In genomic region chr4:154913845-154914244, GRCm38 (mm10) we compare ENCODE assay signal across 23 mouse cellular contexts. TPM values are rescaled to one million over a fixed set of nuclear protein-coding genes. Genes with fewer than 3 reads are reported as not detected.
DNase-seq lines count a peak whose midpoint lies in the region; ATAC-seq and TF ChIP-seq lines count a peak whose summit lies in the region.
"Had no signal": no experiment of that assay in that cellular context is flagged by ENCODE, and none has a peak within 500 bp of the region (broad histone marks: within the 10 kb centered on the region; RNA-seq: fewer than 3 reads in every experiment).

No protein-coding gene starts in this region.

- H3K4me3 ChIP-seq in heart, embryonic 12.5 days: no peak overlapping the region
- peak overlapping the region; percentile 17; the same call in 1 of the 2 replicates for H3K4me3 ChIP-seq in testis, adult 2 months (ENCODE audit: control insufficient read depth, low read depth, low read length)
- H3K4me3 ChIP-seq in liver, embryonic 14.5 days (ENCODE audit: insufficient read depth in 1 of 2, low read depth in 2 of 2, low read length in 2 of 2): no peak overlapping the region
- no peak overlapping the region for H3K4me3 ChIP-seq in small intestine, adult 2 months (ENCODE audit: low read depth, low read length)
- H3K4me3 ChIP-seq: forebrain, embryonic 12.5 days; hindbrain, embryonic 12.5 days had no signal

- no peaks in the 10 kb centered on the region for H3K36me3 ChIP-seq in heart, embryonic 12.5 days
- no peaks in the 10 kb centered on the region for H3K36me3 ChIP-seq in testis, adult 2 months (ENCODE audit: control insufficient read depth, insufficient read depth, low read length)
- peaks cover 39% of the 10 kb centered on the region for H3K36me3 ChIP-seq in liver, embryonic 14.5 days (replicated peaks; ENCODE audit: control insufficient read depth, insufficient read depth, low read depth)
- H3K36me3 ChIP-seq in small intestine, adult 2 months (ENCODE audit: control insufficient read depth, insufficient read depth, low read length): peaks cover 17% of the 10 kb centered on the region
- H3K36me3 ChIP-seq: forebrain, embryonic 12.5 days; hindbrain, embryonic 12.5 days had no signal

- 90% methylated on average over 3 of the region's 3 CpGs for WGBS in heart, embryonic 12.5 days
- 75% methylated on average over 3 of the region's 3 CpGs for WGBS in liver, embryonic 14.5 days (ENCODE audit: insufficient replicate concordance)
- 62% methylated on average over 3 of the region's 3 CpGs for WGBS in small intestine, adult 2 months

- TF ChIP-seq EP300 in liver, embryonic 14.5 days (IDR thresholded peaks at IDR 0.05; ENCODE audit: low read depth): no peak

- no peak overlapping the region for H3K27ac ChIP-seq in heart, embryonic 12.5 days (ENCODE audit: poor library complexity, severe bottlenecking)
- no peak overlapping the region for H3K27ac ChIP-seq in testis, adult 2 months (ENCODE audit: control insufficient read depth, insufficient read depth, low read depth, low read length)
- peak overlapping the region; percentile 97 for H3K27ac ChIP-seq in liver, embryonic 14.5 days
- peak overlapping the region; percentile 82 for H3K27ac ChIP-seq in small intestine, adult 2 months (ENCODE audit: insufficient read depth, low read depth, low read length)
- H3K27ac ChIP-seq: forebrain, embryonic 12.5 days; hindbrain, embryonic 12.5 days had no signal

- TF ChIP-seq CTCF in testis, adult 2 months (IDR thresholded peaks at IDR 0.05; ENCODE audit: control insufficient read depth, insufficient read depth, insufficient replicate concordance, low read depth, low read length): no peak
- no peak for TF ChIP-seq CTCF in liver, embryonic 14.5 days (IDR thresholded peaks at IDR 0.05; ENCODE audit: low read depth)
- TF ChIP-seq CTCF in small intestine, adult 2 months (IDR thresholded peaks at IDR 0.05; ENCODE audit: extremely low read depth, insufficient read length, insufficient replicate concordance, low read depth, low read length): no peak

- no peaks in the 10 kb centered on the region for H3K9me3 ChIP-seq in heart, embryonic 12.5 days (replicated peaks)
- no peaks in the 10 kb centered on the region for H3K9me3 ChIP-seq in liver, embryonic 14.5 days (ENCODE audit: control insufficient read depth, low read length)
- H3K9me3 ChIP-seq: forebrain, embryonic 12.5 days; hindbrain, embryonic 12.5 days had no signal

- peak; percentile 74 for DNase-seq in heart, adult 11 months
- no peak for DNase-seq in testis, postnatal 14 days (ENCODE audit: low spot score)
- DNase-seq in liver, embryonic 14.5 days (ENCODE audit: low read depth in 3 of 3, low spot score in 3 of 3): no peak
- DNase-seq in cerebellum, adult 9-10 months: no peak
- DNase-seq: adrenal gland, adult 8-10 months; cerebellum, adult 11 months; cerebellum, adult 9-11 months; cerebellum, postnatal 36 days; forebrain, postnatal 0 days; gastrocnemius, postnatal 14 days; heart, postnatal 10 days; heart, postnatal 4 days had no signal

- no peak overlapping the region for H3K4me2 ChIP-seq in heart, embryonic 12.5 days
- H3K4me2 ChIP-seq in liver, embryonic 14.5 days (ENCODE audit: low read depth): no peak overlapping the region
- H3K4me2 ChIP-seq: forebrain, embryonic 12.5 days; hindbrain, embryonic 12.5 days had no signal

- ATAC-seq in heart, embryonic 12.5 days (ENCODE audit: insufficient number of reproducible peaks, low FRiP score): no peak
- no peak for ATAC-seq in liver, embryonic 14.5 days (ENCODE audit: insufficient read depth)
- no peak for ATAC-seq in megakaryocyte-erythroid progenitor cell, adult 5-6 weeks (replicated peaks; ENCODE audit: low FRiP score, low TSS enrichment, poor library complexity, severe bottlenecking)
- ATAC-seq: forebrain, postnatal 0 days; hindbrain, embryonic 16.5 days; inflammation-experienced regulatory T-cells, adult 6 months had no signal

- peaks cover 12% of the 10 kb centered on the region for H3K4me1 ChIP-seq in heart, embryonic 12.5 days (replicated peaks)
- no peaks in the 10 kb centered on the region; the same call in 1 of the 2 replicates for H3K4me1 ChIP-seq in testis, adult 2 months (ENCODE audit: control insufficient read depth, insufficient read depth, low read length)
- peaks cover 69 to 82% of the 10 kb centered on the region in 2 experiments for H3K4me1 ChIP-seq in liver, embryonic 14.5 days (replicated peaks; ENCODE audit: control insufficient read depth in 2 of 2, insufficient read depth in 2 of 2, low read length in 1 of 2)
- peaks cover 56% of the 10 kb centered on the region for H3K4me1 ChIP-seq in small intestine, adult 2 months (ENCODE audit: control insufficient read depth, insufficient read depth, insufficient read length, low read length)

- H3K27me3 ChIP-seq in heart, embryonic 12.5 days (replicated peaks): no peaks in the 10 kb centered on the region
- H3K27me3 ChIP-seq in testis, adult 2 months (ENCODE audit: control insufficient read depth, insufficient read depth, low read length): no peaks in the 10 kb centered on the region
- no peaks in the 10 kb centered on the region for H3K27me3 ChIP-seq in liver, embryonic 14.5 days (ENCODE audit: control insufficient read depth, insufficient read depth, low read length)
- no peaks in the 10 kb centered on the region for H3K27me3 ChIP-seq in small intestine, adult 2 months (ENCODE audit: control insufficient read depth, insufficient read depth, low read length)
- H3K27me3 ChIP-seq: forebrain, embryonic 12.5 days; hindbrain, embryonic 12.5 days had no signal

- H3K9ac ChIP-seq in heart, embryonic 12.5 days: no peak overlapping the region
- H3K9ac ChIP-seq in liver, embryonic 14.5 days (replicated peaks): peak overlapping the region; percentile 25; the same call in 1 of the 2 replicates
- H3K9ac ChIP-seq: forebrain, embryonic 12.5 days; forebrain, postnatal 0 days; hindbrain, embryonic 12.5 days had no signal

- TF ChIP-seq POLR2A in testis, adult 2 months (IDR thresholded peaks at IDR 0.05; ENCODE audit: control insufficient read depth, low read depth, low read length): no peak
- no peak for TF ChIP-seq POLR2A in small intestine, adult 2 months (IDR thresholded peaks at IDR 0.05; ENCODE audit: low read depth, low read length)

RNA-seq across cellular contexts. Expression of gene Tnfrsf14, which starts 14.5 kb away (rescaled TPM):
- 1.8 and 2.9 TPM in 2 replicates for polyA plus RNA-seq in heart, embryonic 12.5 days (2016; fragmentation: Nextera tagmentation; extraction: Ambion mirVana)
- polyA plus RNA-seq in testis, adult 2 months (2012; rRNA removed): 0.70 and 1.0 TPM in 2 replicates
- polyA plus RNA-seq in liver, embryonic 14.5 days (2012; rRNA removed): 122 and 308 TPM in 2 replicates
- 37.0 and 38.7 TPM in 2 replicates for polyA plus RNA-seq in liver, embryonic 14.5 days (2014; fragmentation: Nextera tagmentation; extraction: Ambion mirVana)
- polyA plus RNA-seq in small intestine, adult 2 months (2012; rRNA removed): 66.3 and 177 TPM in 2 replicates
- 133 and 270 TPM in 2 replicates for total RNA-seq in megakaryocyte-erythroid progenitor cell, adult 5-6 weeks (2014; fragmentation: Nextera tagmentation)
- 78.8 and 149 TPM in 2 replicates for total RNA-seq in megakaryocyte-erythroid progenitor cell, adult 5-6 weeks (2017)
- total RNA-seq: forebrain, postnatal 0 days had no signal
- polyA plus RNA-seq: forebrain, postnatal 0 days had no signal

RNA-seq across cellular contexts. Expression of gene Fam213b, which starts 14.9 kb away (rescaled TPM):
- 35.8 and 38.5 TPM in 2 replicates for polyA plus RNA-seq in heart, embryonic 12.5 days (2016; fragmentation: Nextera tagmentation; extraction: Ambion mirVana)
- 1.6 and 1.7 TPM in 2 replicates for polyA plus RNA-seq in testis, adult 2 months (2012; rRNA removed)
- 4.0 and 5.8 TPM in 2 replicates for polyA plus RNA-seq in liver, embryonic 14.5 days (2012; rRNA removed)
- polyA plus RNA-seq in liver, embryonic 14.5 days (2014; fragmentation: Nextera tagmentation; extraction: Ambion mirVana): 9.3 and 9.8 TPM in 2 replicates
- 78.7 and 197 TPM in 2 replicates for polyA plus RNA-seq in small intestine, adult 2 months (2012; rRNA removed)
- total RNA-seq in megakaryocyte-erythroid progenitor cell, adult 5-6 weeks (2014; fragmentation: Nextera tagmentation): 1.6 TPM in 1 of 2 replicates, not detected in the other
- 0.94 and 1.1 TPM in 2 replicates for total RNA-seq in megakaryocyte-erythroid progenitor cell, adult 5-6 weeks (2017)
- total RNA-seq: G1E had no signal
- polyA plus RNA-seq: G1E had no signal

RNA-seq across cellular contexts. Expression of gene Mmel1, which starts 44.5 kb away (rescaled TPM):
- 0.20 and 0.44 TPM in 2 replicates for polyA plus RNA-seq in heart, embryonic 12.5 days (2016; fragmentation: Nextera tagmentation; extraction: Ambion mirVana)
- polyA plus RNA-seq in testis, adult 2 months (2012; rRNA removed): 111 and 124 TPM in 2 replicates
- 2.1 and 2.4 TPM in 2 replicates for polyA plus RNA-seq in liver, embryonic 14.5 days (2012; rRNA removed)
- polyA plus RNA-seq in liver, embryonic 14.5 days (2014; fragmentation: Nextera tagmentation; extraction: Ambion mirVana): 2.7 and 2.9 TPM in 2 replicates
- 0.06 and 0.10 TPM in 2 replicates for polyA plus RNA-seq in small intestine, adult 2 months (2012; rRNA removed)
- total RNA-seq in megakaryocyte-erythroid progenitor cell, adult 5-6 weeks (2014; fragmentation: Nextera tagmentation): 5.5 TPM in 1 of 2 replicates, not detected in the other
- total RNA-seq in megakaryocyte-erythroid progenitor cell, adult 5-6 weeks (2017): 0.46 and 0.94 TPM in 2 replicates
- total RNA-seq: gastrocnemius, adult 18-20 months; granulocyte monocyte progenitor cell, adult 5-6 weeks had no signal
- polyA plus RNA-seq: inflammation-experienced regulatory T-cells, adult 6 months had no signal

RNA-seq across cellular contexts. Expression of gene Hes5, which starts 46.9 kb away (rescaled TPM):
- polyA plus RNA-seq in heart, embryonic 12.5 days (2016; fragmentation: Nextera tagmentation; extraction: Ambion mirVana): 0.70 TPM in 1 of 2 replicates, not detected in the other
- 0.57 and 0.65 TPM in 2 replicates for polyA plus RNA-seq in testis, adult 2 months (2012; rRNA removed)
- 0.04 and 0.16 TPM in 2 replicates for polyA plus RNA-seq in liver, embryonic 14.5 days (2012; rRNA removed)
- polyA plus RNA-seq in liver, embryonic 14.5 days (2014; fragmentation: Nextera tagmentation; extraction: Ambion mirVana): not detected in 2 replicates
- 0.17 and 0.47 TPM in 2 replicates for polyA plus RNA-seq in small intestine, adult 2 months (2012; rRNA removed)
- total RNA-seq in megakaryocyte-erythroid progenitor cell, adult 5-6 weeks (2014; fragmentation: Nextera tagmentation): not detected in 2 replicates
- total RNA-seq in megakaryocyte-erythroid progenitor cell, adult 5-6 weeks (2017): not detected in 2 replicates
- total RNA-seq: adrenal gland, adult 8-10 months; G1E; gastrocnemius, adult 18-20 months; granulocyte monocyte progenitor cell, adult 5-6 weeks; heart, postnatal 10 days; heart, postnatal 4 days had no signal
- polyA plus RNA-seq: G1E had no signal

RNA-seq across cellular contexts. Expression of gene Pank4, which starts 50.1 kb away (rescaled TPM):
- polyA plus RNA-seq in heart, embryonic 12.5 days (2016; fragmentation: Nextera tagmentation; extraction: Ambion mirVana): 45.7 and 46.2 TPM in 2 replicates
- polyA plus RNA-seq in testis, adult 2 months (2012; rRNA removed): 16.7 TPM in 2 replicates
- polyA plus RNA-seq in liver, embryonic 14.5 days (2012; rRNA removed): 27.9 and 32.5 TPM in 2 replicates
- polyA plus RNA-seq in liver, embryonic 14.5 days (2014; fragmentation: Nextera tagmentation; extraction: Ambion mirVana): 19.5 and 21.6 TPM in 2 replicates
- 28.1 and 36.1 TPM in 2 replicates for polyA plus RNA-seq in small intestine, adult 2 months (2012; rRNA removed)
- total RNA-seq in megakaryocyte-erythroid progenitor cell, adult 5-6 weeks (2014; fragmentation: Nextera tagmentation): 71.5 and 97.3 TPM in 2 replicates
- total RNA-seq in megakaryocyte-erythroid progenitor cell, adult 5-6 weeks (2017): 34.6 and 35.9 TPM in 2 replicates

Comparison
In these comparisons a context has a peak if more than half of its experiments do, and no peak if none do; other contexts are left out.
1. H3K27ac ChIP-seq: peak in liver, embryonic 14.5 days (single experiment) and small intestine, adult 2 months (single experiment); none in heart, embryonic 12.5 days (single experiment) and testis, adult 2 months (single experiment).
2. RNA of gene Mmel1, which starts 44.5 kb away (polyA plus RNA-seq): 111 to 124 TPM in testis, adult 2 months; 2.1 to 2.9 TPM in liver, embryonic 14.5 days, 0.20 to 0.44 TPM in heart, embryonic 12.5 days and 0.06 to 0.10 TPM in small intestine, adult 2 months; every median in the first group is over 10 times any median in the second.